Mouse (Mus musculus) liver, embryonic 14.5 days (tissue): ENCODE measurements at regions not wholly inside any gene's neighbourhood (a gene's known extent, or its start where the extent isn't known, plus 50 kb on each side); places are given as distances from the start of the nearest gene placed in this dataset.

Experiments
- ATAC-seq: fragments of 200-750 bp; cut with Nextera tagmentation; 2 replicates; pipeline ENCODE4 v1.8.0; 2017; ENCODE audit warnings: moderate number of reproducible peaks, mild to moderate bottlenecking, moderate library complexity; ENCODE audit not compliant: insufficient read depth
- DNase-seq, 3 experiments: peaks; one replicate each; pipeline ENCODE4 v3.0.0-alpha.2; 2012 to 2013; ENCODE audit warnings: low read depth in 3 of 3, low spot score in 3 of 3
- H3K27ac ChIP-seq: fragments of 300-500 bp; sonication (generic); 2 replicates; pipeline ENCODE4 v1.5.1; 2014; ENCODE audit warnings: moderate library complexity, mild to moderate bottlenecking, control low read depth, inconsistent platforms
- H3K27me3 ChIP-seq: fragments of 300-500 bp; sonication (generic); 2 replicates; pipeline ENCODE4 v1.6.1; 2014; ENCODE audit warnings: mild to moderate bottlenecking, low read length, moderate library complexity; ENCODE audit not compliant: control insufficient read depth, insufficient read depth
- H3K36me3 ChIP-seq: fragments of 300-500 bp; sonication (generic); replicated peaks from 2 replicates; pipeline ENCODE4 v1.6.1; 2014; ENCODE audit warnings: low read depth; ENCODE audit not compliant: control insufficient read depth, insufficient read depth
- H3K4me1 ChIP-seq, 2 experiments: fragments of 200-500 bp in 1 of 2; fragments of 300-500 bp in 1 of 2; sonication (generic) in 1 of 2; replicated peaks; 2 replicates each; pipeline ENCODE4 v1.6.1; 2012 to 2014; ENCODE audit warnings: antibody characterized with exemption in 1 of 2, inconsistent platforms in 1 of 2, low read length in 1 of 2; ENCODE audit not compliant: control insufficient read depth in 2 of 2, insufficient read depth in 2 of 2
- H3K4me2 ChIP-seq: fragments of 300-500 bp; sonication (generic); 2 replicates; pipeline ENCODE4 v1.6.1; 2014; ENCODE audit warnings: low read depth, mild to moderate bottlenecking, control low read depth, moderate library complexity
- H3K4me3 ChIP-seq, 2 experiments: fragments of 200-500 bp in 1 of 2; fragments of 300-500 bp in 1 of 2; sonication (generic) in 1 of 2; 2 replicates each; pipeline ENCODE4 v1.5.1; 2012 to 2014; ENCODE audit warnings: low read depth in 2 of 2, low read length in 2 of 2, mild to moderate bottlenecking in 2 of 2, control low read depth in 1 of 2, inconsistent platforms in 1 of 2, moderate library complexity in 1 of 2; ENCODE audit not compliant: insufficient read depth in 1 of 2
- H3K9ac ChIP-seq: fragments of 300-500 bp; sonication (generic); replicated peaks from 2 replicates; pipeline ENCODE4 v1.6.1; 2014; ENCODE audit warnings: mild to moderate bottlenecking, control low read depth, moderate library complexity
- H3K9me3 ChIP-seq: fragments of 300-500 bp; sonication (generic); 2 replicates; pipeline ENCODE4 v1.6.1; 2016; ENCODE audit warnings: low read length, mixed read lengths; ENCODE audit not compliant: control insufficient read depth
- CTCF ChIP-seq: IDR thresholded peaks from 2 replicates; pipeline ENCODE4 v1.5.1; 2016; ENCODE audit warnings: antibody characterized with exemption, low read depth, control low read depth
- EP300 ChIP-seq: IDR thresholded peaks from 2 replicates; pipeline ENCODE4 v1.6.1; 2016; ENCODE audit warnings: antibody characterized with exemption, low read depth
- WGBS: fragments of 180-500 bp; shearing (Covaris S2); extraction: QIAGEN DNeasy Blood & Tissue Kit; methylation state at CpG from one replicate; pipeline ENCODE4 v1.1.7; 2014; ENCODE audit not compliant: insufficient replicate concordance; 5-methylcytosine and 5-hydroxymethylcytosine counted together

- no peak for DNase-seq
- Histone ChIP-seq H3K9ac (no peak overlapping the region), H3K36me3 (no peaks in the 10 kb centered on the region), H3K27me3 (no peaks in the 10 kb centered on the region), H3K4me3 (no peak overlapping the region), H3K4me1 (no peaks in the 10 kb centered on the region), H3K4me2 (no peak overlapping the region), H3K9me3 (no peaks in the 10 kb centered on the region), H3K27ac (no peak overlapping the region)
- no peak for ATAC-seq
- 67% methylated on average over 16 of the region's 16 CpGs for WGBS
- TF ChIP-seq CTCF (no peak), EP300 (no peak)
Measured at GRCm38 (mm10) chr19:23044510-23045464, 96.2 kb upstream of the Klf9 start.

GRCm38 (mm10) chr19:23051456-23051855 is 89.6 kb upstream of the Klf9 start:
- no peak for TF ChIP-seq EP300
- no peak for TF ChIP-seq CTCF
- no peak overlapping the region for H3K9ac ChIP-seq
- H3K36me3 ChIP-seq: no peaks in the 10 kb centered on the region
- H3K4me2 ChIP-seq: no peak overlapping the region
- 71% methylated on average over 4 of the region's 4 CpGs for WGBS
- no peak for ATAC-seq
- no peaks in the 10 kb centered on the region for H3K27me3 ChIP-seq
- no peaks in the 10 kb centered on the region for H3K4me1 ChIP-seq
- no peak overlapping the region for H3K4me3 ChIP-seq
- H3K27ac ChIP-seq: no peak overlapping the region
- DNase-seq: no peak
- H3K9me3 ChIP-seq: no peaks in the 10 kb centered on the region

DNA sequence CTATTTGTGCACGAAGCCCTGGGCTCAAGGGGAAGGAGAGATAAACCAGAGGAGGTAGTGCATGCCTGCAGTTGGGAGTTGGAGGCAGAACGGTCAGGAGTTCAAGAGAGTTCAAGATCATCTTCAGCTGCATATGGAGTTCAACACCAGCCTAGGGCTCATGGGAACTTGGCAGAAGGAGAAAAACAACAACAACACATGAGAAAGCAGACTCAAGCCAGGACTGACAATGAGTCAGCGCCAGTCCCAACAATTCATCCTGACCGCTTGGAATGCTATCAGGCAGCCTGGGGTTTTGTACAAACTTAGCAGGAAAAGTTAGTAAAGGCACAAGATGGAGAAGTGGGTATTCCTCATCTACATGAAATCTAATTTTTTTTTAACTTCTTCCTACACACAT is 86.6 kb upstream of the Klf9 start:
- DNase-seq: no peak
- no peak for TF ChIP-seq EP300
- no peak for TF ChIP-seq CTCF
- peaks cover 0 to 3% of the 10 kb centered on the region in 2 experiments; a peak in 1 of 4 replicates for H3K4me1 ChIP-seq
- H3K9me3 ChIP-seq: no peaks in the 10 kb centered on the region
- no peaks in the 10 kb centered on the region for H3K36me3 ChIP-seq
- ATAC-seq: no peak
- no peaks in the 10 kb centered on the region for H3K27me3 ChIP-seq
- H3K4me3 ChIP-seq: no peak overlapping the region
- H3K4me2 ChIP-seq: no peak overlapping the region
- no peak overlapping the region for H3K9ac ChIP-seq
- WGBS: 51% methylated on average over 4 of the region's 4 CpGs
- no peak overlapping the region for H3K27ac ChIP-seq

- Histone ChIP-seq H3K4me1 (peaks cover 0 to 3% of the 10 kb centered on the region in 2 experiments; a peak in 1 of 4 replicates), H3K27me3 (no peaks in the 10 kb centered on the region), H3K4me3 (no peak overlapping the region), H3K9ac (no peak overlapping the region), H3K9me3 (no peaks in the 10 kb centered on the region), H3K4me2 (no peak overlapping the region), H3K36me3 (no peaks in the 10 kb centered on the region), H3K27ac (no peak overlapping the region)
- 68% methylated on average over 5 of the region's 5 CpGs for WGBS
- DNase-seq (no peak), ATAC-seq (no peak)
- TF ChIP-seq EP300 (no peak), CTCF (no peak)
Measured at GRCm38 (mm10) chr19:23055916-23056805, 84.9 kb upstream of the Klf9 start.
